Comparison of ENCODE assay signal across 8 mouse cellular contexts in genomic region chr8:94857346-94858173, GRCm38 (mm10). TPM values are rescaled to one million over a fixed set of nuclear protein-coding genes. Genes with fewer than 3 reads are reported as not detected.
DNase-seq lines count a peak whose midpoint lies in the region; ATAC-seq and TF ChIP-seq lines count a peak whose summit lies in the region.

Gene Polr2c, plus strand, starts transcription at chr8:94857450.

- peak; percentile 87 for TF ChIP-seq POLR2A in CH12.LX (IDR thresholded peaks at IDR 0.05; ENCODE audit: low read depth, low read length)

- H3K36me3 ChIP-seq in CH12.LX (replicated peaks in 1 of 2; ENCODE audit: control insufficient read depth in 1 of 2, insufficient read depth in 1 of 2, low read length in 1 of 2) = peaks cover 41 to 67% of the 10 kb centered on the region in 2 experiments
- peaks cover 43% of the 10 kb centered on the region for H3K36me3 ChIP-seq in forebrain, embryonic 12.5 days (replicated peaks)
- H3K36me3 ChIP-seq in heart, postnatal 0 days (replicated peaks; ENCODE audit: control insufficient read depth, insufficient read depth, low read length) = peaks cover 33% of the 10 kb centered on the region
- peaks cover 61% of the 10 kb centered on the region for H3K36me3 ChIP-seq in liver, embryonic 15.5 days (replicated peaks)
- peaks cover 4% of the 10 kb centered on the region for H3K36me3 ChIP-seq in neural tube, embryonic 11.5 days (ENCODE audit: control insufficient read depth, insufficient read depth, low read length)
- no peaks in the 10 kb centered on the region for H3K36me3 ChIP-seq in stomach, embryonic 16.5 days (ENCODE audit: control insufficient read depth, insufficient read depth, low read length)

- DNase-seq in CH12.LX (ENCODE audit: extremely low read depth) = peak; percentile 77
- DNase-seq in c-Kit-positive CD71-positive TER-119-positive erythroid progenitor cells, embryonic 14.5 days (ENCODE audit: low spot score) = peak; percentile 84
- DNase-seq in heart, postnatal 0 days (ENCODE audit: low spot score) = peak; percentile 71
- peak; percentile 95 for DNase-seq in kidney, postnatal 4 days
- DNase-seq in neural tube, embryonic 11.5 days (ENCODE audit: low spot score) = peak; percentile 94

- WGBS in forebrain, embryonic 12.5 days = under 1% methylated on average over 68 of the region's 68 CpGs
- under 1% methylated on average over 66 of the region's 68 CpGs for WGBS in heart, postnatal 0 days
- WGBS in liver, embryonic 15.5 days (ENCODE audit: insufficient replicate concordance) = under 1% methylated on average over 68 of the region's 68 CpGs
- 1% methylated on average over 68 of the region's 68 CpGs for WGBS in neural tube, embryonic 11.5 days
- under 1% methylated on average over 68 of the region's 68 CpGs for WGBS in stomach, embryonic 16.5 days

- dilution Hi-C loops in CH12.LX (cut with MboI; ENCODE audit: extremely low pct_ligation_motif_present, extremely low pct_unique_long_range_greater_than_20kb, low sequenced_read_pairs) = no loop called here

- peak within 1 kb of the TSS; percentile 95 for H3K9ac ChIP-seq in CH12.LX (ENCODE audit: insufficient read depth, low read depth)
- peak within 1 kb of the TSS; percentile 97 for H3K9ac ChIP-seq in forebrain, embryonic 12.5 days
- peak within 1 kb of the TSS; percentile 87 for H3K9ac ChIP-seq in heart, postnatal 0 days (replicated peaks; ENCODE audit: low read depth, low read length)
- peak within 1 kb of the TSS; percentile 93 for H3K9ac ChIP-seq in liver, embryonic 15.5 days
- peak within 1 kb of the TSS; percentile 93 for H3K9ac ChIP-seq in neural tube, embryonic 11.5 days (ENCODE audit: low read length)
- H3K9ac ChIP-seq in stomach, embryonic 16.5 days (ENCODE audit: low read length) = peak within 1 kb of the TSS; percentile 91

- peak; percentile 81 for ATAC-seq in forebrain, embryonic 12.5 days (ENCODE audit: low FRiP score)
- peak; percentile 81 for ATAC-seq in heart, postnatal 0 days (ENCODE audit: insufficient read depth, low read depth)
- peak; percentile 75 for ATAC-seq in liver, embryonic 15.5 days (ENCODE audit: insufficient read depth)
- ATAC-seq in neural tube, embryonic 11.5 days (ENCODE audit: insufficient read depth, low FRiP score, low TSS enrichment) = peak; percentile 76
- ATAC-seq in stomach, embryonic 16.5 days (ENCODE audit: insufficient read depth, low FRiP score) = peak; percentile 79

- H3K79me2 ChIP-seq in CH12.LX (replicated peaks; ENCODE audit: control insufficient read depth, extremely low read depth, insufficient read depth, poor library complexity, severe bottlenecking) = peaks cover 28% of the 10 kb centered on the region

- no peak for TF ChIP-seq EP300 in CH12.LX (IDR thresholded peaks at IDR 0.05; ENCODE audit: low read length)
- no peak for TF ChIP-seq EP300 in heart, postnatal 0 days (IDR thresholded peaks at IDR 0.05; ENCODE audit: low read depth)

- H3K4me1 ChIP-seq in CH12.LX (ENCODE audit: control insufficient read depth in 1 of 2, insufficient read depth in 2 of 2) = peaks cover 6 to 25% of the 10 kb centered on the region in 2 experiments
- peaks cover 20% of the 10 kb centered on the region for H3K4me1 ChIP-seq in forebrain, embryonic 12.5 days
- H3K4me1 ChIP-seq in heart, postnatal 0 days (ENCODE audit: control insufficient read depth, insufficient read depth) = peaks cover 8% of the 10 kb centered on the region
- H3K4me1 ChIP-seq in liver, embryonic 15.5 days (replicated peaks) = peaks cover 30% of the 10 kb centered on the region
- H3K4me1 ChIP-seq in neural tube, embryonic 11.5 days (ENCODE audit: control insufficient read depth, insufficient read depth, low read length) = peaks cover 4% of the 10 kb centered on the region; the same call in 1 of the 2 replicates
- H3K4me1 ChIP-seq in stomach, embryonic 16.5 days (ENCODE audit: control insufficient read depth, insufficient read depth, low read length) = peaks cover 5% of the 10 kb centered on the region

- H3K27ac ChIP-seq in CH12.LX (ENCODE audit: insufficient read depth, low read depth) = peak within 1 kb of the TSS; percentile 42; the same call in 1 of the 2 replicates
- peak within 1 kb of the TSS; percentile 74 for H3K27ac ChIP-seq in forebrain, embryonic 12.5 days
- H3K27ac ChIP-seq in heart, postnatal 0 days (ENCODE audit: low read depth) = peak within 1 kb of the TSS; percentile 41; the same call in 1 of the 2 replicates
- H3K27ac ChIP-seq in liver, embryonic 15.5 days (replicated peaks) = peak within 1 kb of the TSS; percentile 87
- H3K27ac ChIP-seq in neural tube, embryonic 11.5 days (ENCODE audit: low read depth, low read length) = no peak within 1 kb of the TSS
- peak within 1 kb of the TSS; percentile 7; the same call in 1 of the 2 replicates for H3K27ac ChIP-seq in stomach, embryonic 16.5 days (ENCODE audit: low read length)

- peak within 1 kb of the TSS; percentile 90 for H3K4me2 ChIP-seq in CH12.LX (ENCODE audit: insufficient read depth, low read depth, poor library complexity, severe bottlenecking)
- peak within 1 kb of the TSS; percentile 87 for H3K4me2 ChIP-seq in forebrain, embryonic 12.5 days
- H3K4me2 ChIP-seq in heart, postnatal 0 days (ENCODE audit: low read depth, low read length) = peak within 1 kb of the TSS; percentile 78
- peak within 1 kb of the TSS; percentile 82 for H3K4me2 ChIP-seq in liver, embryonic 15.5 days
- H3K4me2 ChIP-seq in neural tube, embryonic 11.5 days (ENCODE audit: low read depth) = peak within 1 kb of the TSS; percentile 82
- peak within 1 kb of the TSS; percentile 82 for H3K4me2 ChIP-seq in stomach, embryonic 16.5 days (ENCODE audit: low read depth, low read length)

- TF ChIP-seq RAD21 in CH12.LX (IDR thresholded peaks at IDR 0.05; ENCODE audit: low read depth, low read length) = no peak; the same call in 1 of the 2 replicates

- peak; percentile 52 to 85; a peak in 3 of 4 replicates for TF ChIP-seq CTCF in CH12.LX (conservative IDR thresholded peaks at IDR 0.05 in 1 of 2, IDR thresholded peaks at IDR 0.05 in 1 of 2; ENCODE audit: low read depth in 2 of 2, low read length in 2 of 2)
- peak; percentile 83 for TF ChIP-seq CTCF in heart, postnatal 0 days (IDR thresholded peaks at IDR 0.05; ENCODE audit: low read depth)

- H3K9me3 ChIP-seq in CH12.LX (replicated peaks; ENCODE audit: low read length) = no peaks in the 10 kb centered on the region
- H3K9me3 ChIP-seq in forebrain, embryonic 12.5 days = no peaks in the 10 kb centered on the region
- no peaks in the 10 kb centered on the region for H3K9me3 ChIP-seq in heart, postnatal 0 days (replicated peaks; ENCODE audit: control insufficient read depth, low read length)
- no peaks in the 10 kb centered on the region for H3K9me3 ChIP-seq in liver, embryonic 15.5 days (replicated peaks)
- H3K9me3 ChIP-seq in neural tube, embryonic 11.5 days (ENCODE audit: control insufficient read depth, low read length) = no peaks in the 10 kb centered on the region
- no peaks in the 10 kb centered on the region for H3K9me3 ChIP-seq in stomach, embryonic 16.5 days (replicated peaks; ENCODE audit: control insufficient read depth, low read length)

- in situ Hi-C loops in CH12.LX (cut with MboI; ENCODE audit: low pct_ligation_motif_present, low pct_unique_long_range_greater_than_20kb, low sequenced_read_pairs) = no loop called here

- peak within 1 kb of the TSS; percentile 78 to 97 (median 95) for H3K4me3 ChIP-seq in CH12.LX (replicated peaks in 1 of 3; ENCODE audit: low read depth in 2 of 3, low read length in 2 of 3, poor library complexity in 1 of 3)
- H3K4me3 ChIP-seq in forebrain, embryonic 12.5 days (replicated peaks) = peak within 1 kb of the TSS; percentile 98
- peak within 1 kb of the TSS; percentile 81 for H3K4me3 ChIP-seq in heart, postnatal 0 days (ENCODE audit: low read depth, low read length)
- H3K4me3 ChIP-seq in liver, embryonic 15.5 days (replicated peaks) = peak within 1 kb of the TSS; percentile 89
- H3K4me3 ChIP-seq in neural tube, embryonic 11.5 days (ENCODE audit: low read depth, low read length) = peak within 1 kb of the TSS; percentile 86
- peak within 1 kb of the TSS; percentile 70 for H3K4me3 ChIP-seq in stomach, embryonic 16.5 days (replicated peaks; ENCODE audit: low read length)

- no peaks in the 10 kb centered on the region for H3K27me3 ChIP-seq in CH12.LX (replicated peaks)
- no peaks in the 10 kb centered on the region for H3K27me3 ChIP-seq in forebrain, embryonic 12.5 days
- H3K27me3 ChIP-seq in heart, postnatal 0 days (ENCODE audit: control insufficient read depth, insufficient read depth, low read length) = no peaks in the 10 kb centered on the region
- H3K27me3 ChIP-seq in liver, embryonic 15.5 days = no peaks in the 10 kb centered on the region
- no peaks in the 10 kb centered on the region for H3K27me3 ChIP-seq in neural tube, embryonic 11.5 days (ENCODE audit: control insufficient read depth, insufficient read depth, low read length)
- H3K27me3 ChIP-seq in stomach, embryonic 16.5 days (ENCODE audit: control insufficient read depth, insufficient read depth, low read length) = no peaks in the 10 kb centered on the region

TF ChIP-seq in CH12.LX, 34 proteins besides CTCF, POLR2A, EP300 and RAD21 (continues in another document):
- TF ChIP-seq MAFK (IDR thresholded peaks at IDR 0.05; ENCODE audit: insufficient replicate concordance, low read length) (peak; percentile 73; the same call in 1 of the 2 replicates), GABPA (IDR thresholded peaks at IDR 0.05; ENCODE audit: insufficient replicate concordance, low read depth, low read length) (peak; percentile 71), CHD2 (IDR thresholded peaks at IDR 0.05; ENCODE audit: low read length) (no peak), MXI1 (IDR thresholded peaks at IDR 0.05; ENCODE audit: low read depth, low read length) (peak; percentile 72), TBP (conservative IDR thresholded peaks at IDR 0.05; ENCODE audit: low read depth, low read length) (no peak), BHLHE40 (IDR thresholded peaks at IDR 0.05; ENCODE audit: low read depth, low read length) (no peak), ETS1 (conservative IDR thresholded peaks at IDR 0.05; ENCODE audit: low read depth, low read length) (0 out of 2 replicates have a peak, but pooled peaks have one; percentile 14), ZC3H11A (IDR thresholded peaks at IDR 0.05; ENCODE audit: low read depth, low read length) (no peak), SMC3 (IDR thresholded peaks at IDR 0.05; ENCODE audit: low read depth, low read length) (no peak; the same call in 1 of the 2 replicates)

RNA-seq across cellular contexts. Expression of gene Polr2c, which starts in this region (rescaled TPM):
- total RNA-seq in CH12.LX (2012; rRNA removed) (93.2 and 102 TPM in 2 replicates), CH12.LX (2014; rRNA removed) (120 and 130 TPM in 2 replicates)
- polyA plus RNA-seq in CH12.LX (2012; ENCODE audit: insufficient read length, low read depth) = 134 and 141 TPM in 2 replicates
- 144 and 147 TPM in 2 replicates for polyA plus RNA-seq in forebrain, embryonic 12.5 days (2016; fragmentation: Nextera tagmentation; extraction: Ambion mirVana)
- 96.3 and 112 TPM in 2 replicates for total RNA-seq in heart, postnatal 0 days (2014; rRNA removed; ENCODE audit: low replicate concordance)
- polyA plus RNA-seq in heart, postnatal 0 days (2015; fragmentation: Nextera tagmentation; extraction: Ambion mirVana) = 117 and 121 TPM in 2 replicates
- polyA plus RNA-seq in liver, embryonic 15.5 days (2015; fragmentation: Nextera tagmentation; extraction: Ambion mirVana) = 70.5 and 74.1 TPM in 2 replicates
- polyA plus RNA-seq in neural tube, embryonic 11.5 days (2014; fragmentation: Nextera tagmentation; extraction: Ambion mirVana) = 153 TPM in 2 replicates
- polyA plus RNA-seq in stomach, embryonic 16.5 days (2015; fragmentation: Nextera tagmentation; extraction: Ambion mirVana) = 128 and 129 TPM in 2 replicates
